In the genomic region with DNA sequence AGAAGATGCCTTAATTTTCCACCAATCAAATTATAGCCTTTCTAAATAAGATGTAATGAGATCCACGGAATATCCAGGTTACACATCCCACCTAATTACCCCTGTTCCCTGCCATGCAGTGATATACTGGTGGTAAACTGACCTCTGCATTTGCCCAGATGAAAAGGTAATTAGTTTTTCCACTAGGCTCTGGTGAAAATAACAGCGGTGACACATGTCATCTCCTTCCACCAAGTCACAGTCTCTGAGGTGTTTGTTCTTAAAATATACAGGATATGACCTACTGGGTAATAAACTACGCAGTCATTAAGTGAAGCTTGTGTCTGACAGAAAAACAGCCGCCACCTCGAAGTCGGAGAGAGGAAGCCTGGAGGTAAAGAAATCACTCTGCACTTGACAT, we compare ENCODE assay signal across 11 mouse cellular contexts.
"Had no signal": no experiment of that assay in that cellular context is flagged by ENCODE, and none has a peak within 500 bp of the region (broad histone marks: within the 10 kb centered on the region; RNA-seq: fewer than 3 reads in every experiment).

No protein-coding gene starts in this region.

- H3K4me1 ChIP-seq: limb, embryonic 12.5 days; liver, embryonic 13.5 days had no signal

- H3K27ac ChIP-seq: left cerebral cortex, adult 2 months; limb, embryonic 12.5 days; liver, embryonic 13.5 days; lung, embryonic 15.5 days; midbrain, embryonic 13.5 days; stomach, postnatal 0 days had no signal

- H3K9ac ChIP-seq: limb, embryonic 12.5 days; liver, embryonic 13.5 days; liver, postnatal 0 days; lung, embryonic 15.5 days; midbrain, embryonic 13.5 days had no signal

- DNase-seq: kidney, adult 9 months; liver; liver, embryonic 13.5 days; liver, postnatal 0 days; thymus, postnatal 4 days had no signal

- H3K4me3 ChIP-seq: left cerebral cortex, adult 2 months; limb, embryonic 12.5 days; liver, embryonic 13.5 days; lung, embryonic 15.5 days; midbrain, embryonic 13.5 days had no signal

- ATAC-seq: intestine, postnatal 0 days; liver, postnatal 0 days; midbrain, embryonic 13.5 days had no signal

- H3K36me3 ChIP-seq: limb, embryonic 12.5 days; liver, embryonic 13.5 days; lung, embryonic 15.5 days; midbrain, embryonic 13.5 days had no signal

- H3K27me3 ChIP-seq: liver, embryonic 13.5 days; lung, embryonic 15.5 days; midbrain, embryonic 13.5 days had no signal

- H3K4me2 ChIP-seq: limb, embryonic 12.5 days; liver, embryonic 13.5 days; lung, embryonic 15.5 days; midbrain, embryonic 13.5 days had no signal

- H3K9me3 ChIP-seq: limb, embryonic 12.5 days; liver, embryonic 13.5 days; lung, embryonic 15.5 days; midbrain, embryonic 13.5 days had no signal
